Mouse (Mus musculus): ENCODE results near the gene Gal3st2c.
"Not testable (repeated sequence)": the region's sequence is repeated elsewhere in the genome, so short reads cannot be mapped to it uniquely, and the experiment has no call there.

The Gal3st2c gene

DNA sequence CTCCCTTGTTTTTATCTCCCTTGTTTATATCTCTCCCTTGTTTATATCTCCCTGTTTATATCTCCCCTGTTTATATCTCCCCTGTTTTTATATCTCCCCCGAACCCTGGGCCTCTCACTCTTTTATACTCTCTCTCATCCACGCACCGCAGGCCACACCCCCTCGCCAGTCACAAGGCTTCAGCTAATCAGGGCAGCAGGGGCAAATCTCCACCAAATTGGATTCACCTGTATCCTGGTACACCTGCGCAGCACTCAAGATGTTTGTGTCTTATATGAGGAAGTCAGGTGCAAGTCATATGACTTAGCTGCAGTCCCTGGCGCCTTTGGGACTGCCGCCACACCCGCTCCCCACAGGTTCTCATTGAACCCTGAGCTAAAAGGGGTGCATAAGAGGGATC is at the start of gene Gal3st2c:
Gal3st2c (plus strand) TSS at position 301 of the 400 bp plus-strand sequence.
- not testable (repeated sequence) for DNase-seq (ENCODE audit: low read depth)

DNA sequence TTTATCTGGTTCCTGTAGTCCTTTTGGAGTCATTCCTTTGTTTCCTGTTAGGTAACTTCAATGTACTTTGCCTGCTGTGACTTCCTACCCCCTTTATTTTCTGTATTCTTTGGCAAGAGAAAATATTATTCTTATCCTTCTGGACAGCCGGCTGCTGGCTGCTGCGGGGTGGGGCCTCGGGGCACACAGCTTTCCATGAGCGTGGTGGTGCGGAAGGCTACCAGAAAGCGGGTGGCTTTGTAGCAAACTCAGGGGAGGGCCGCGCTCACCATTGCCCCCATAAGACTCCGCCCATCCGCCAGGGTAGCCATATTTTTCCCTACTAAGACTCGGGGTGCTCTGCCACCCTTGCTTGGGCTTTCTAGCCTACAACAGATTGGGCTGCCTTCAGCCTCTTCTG is 41.2 kb upstream of the Gal3st2c start:
- not testable (repeated sequence) for DNase-seq (ENCODE audit: low read depth)

GRCm38 (mm10) chr1:93966489-93966888 is 23.8 kb upstream of the Gal3st2c start:
- not testable (repeated sequence) for DNase-seq (ENCODE audit: low read depth)

DNA sequence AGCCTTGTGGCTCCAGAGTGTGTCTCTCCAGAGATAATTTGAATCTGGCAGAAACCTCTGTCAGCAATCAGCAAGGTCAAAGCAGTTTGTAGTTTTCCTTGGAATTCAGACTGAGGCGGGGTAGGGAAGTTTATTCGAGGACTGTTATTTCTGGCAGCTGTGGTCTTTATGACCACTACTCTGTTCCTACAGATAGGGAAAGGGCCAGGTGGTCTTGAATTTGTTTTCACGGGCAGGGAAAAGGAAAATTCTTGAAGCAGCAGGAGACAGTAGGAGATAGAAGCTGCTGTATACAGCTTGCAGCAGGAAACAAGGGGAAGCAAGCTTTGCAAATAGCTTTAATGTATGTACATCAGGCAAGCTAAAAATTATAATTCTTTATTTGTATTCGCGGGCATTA is 19.9 kb upstream of the Gal3st2c start:
- DNase-seq (ENCODE audit: low read depth), result not testable (repeated sequence)

DNA sequence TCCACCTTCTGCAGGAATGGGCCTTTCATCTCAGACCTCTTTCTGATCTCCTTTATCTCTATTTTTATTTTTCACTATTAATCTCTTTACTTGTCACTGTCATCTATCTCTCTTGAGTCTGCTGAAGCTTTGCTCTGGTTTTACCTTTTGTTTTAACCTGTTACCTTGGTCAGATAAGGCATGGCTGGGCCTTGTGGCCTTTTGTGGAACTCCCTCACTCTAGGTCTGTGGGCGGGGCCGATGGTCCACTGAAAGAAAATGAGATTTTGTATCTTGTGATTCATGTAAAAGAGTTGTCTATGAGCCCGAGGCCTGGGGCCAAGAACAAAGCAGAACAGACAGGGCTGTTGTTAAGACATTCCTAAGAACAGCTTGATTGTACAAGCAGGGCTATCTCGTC is 19.5 kb upstream of the Gal3st2c start:
- DNase-seq (ENCODE audit: low read depth), result not testable (repeated sequence)

- not testable (repeated sequence) for DNase-seq (ENCODE audit: low read depth)
These were observed 14.5 kb upstream of the Gal3st2c start for GRCm38 (mm10) chr1:93975764-93976163.

- DNase-seq (ENCODE audit: low read depth), result not testable (repeated sequence)
These were observed 12.0 kb upstream of the Gal3st2c start for GRCm38 (mm10) chr1:93978287-93978686.

- DNase-seq (ENCODE audit: low read depth), result not testable (repeated sequence)
These were observed 9.4 kb upstream of the Gal3st2c start for GRCm38 (mm10) chr1:93980932-93981331.

- DNase-seq (ENCODE audit: low read depth), result no peak
These were observed 4.1 kb upstream of the Gal3st2c start for GRCm38 (mm10) chr1:93986167-93986566.

GRCm38 (mm10) chr1:93988786-93989185 is 1.5 kb upstream of the Gal3st2c start:
- DNase-seq (ENCODE audit: low read depth), result no peak

GRCm38 (mm10) chr1:93991068-93991467 is 759 bp downstream of the Gal3st2c start:
- DNase-seq (ENCODE audit: low read depth), result not testable (repeated sequence)

GRCm38 (mm10) chr1:93991491-93991890 is 1.2 kb downstream of the Gal3st2c start:
- not testable (repeated sequence) for DNase-seq (ENCODE audit: low read depth)

DNA sequence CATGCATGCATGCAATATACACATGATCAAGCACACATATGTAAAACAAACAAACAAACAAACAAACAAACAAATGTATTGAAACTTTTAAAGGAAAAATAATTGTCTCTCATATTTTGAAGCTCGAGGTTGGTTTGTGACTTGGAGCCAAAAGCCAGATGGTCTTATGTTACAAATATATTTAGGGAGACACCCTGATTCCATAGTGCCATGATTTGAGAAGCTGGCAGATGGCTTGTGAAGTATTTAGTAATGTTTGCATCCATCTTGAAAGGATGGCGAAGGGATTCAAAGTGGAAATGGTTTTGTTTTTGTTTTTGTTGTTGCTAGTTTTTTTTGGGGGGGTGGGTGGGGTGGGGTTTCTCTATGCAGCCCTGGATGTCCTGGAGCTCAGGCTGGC is 10.7 kb downstream of the Gal3st2c start:
- no peak for DNase-seq (ENCODE audit: low read depth)

- DNase-seq (ENCODE audit: low read depth), result not testable (repeated sequence)
These were observed 15.7 kb downstream of the Gal3st2c start for GRCm38 (mm10) chr1:94005954-94006506.

DNA sequence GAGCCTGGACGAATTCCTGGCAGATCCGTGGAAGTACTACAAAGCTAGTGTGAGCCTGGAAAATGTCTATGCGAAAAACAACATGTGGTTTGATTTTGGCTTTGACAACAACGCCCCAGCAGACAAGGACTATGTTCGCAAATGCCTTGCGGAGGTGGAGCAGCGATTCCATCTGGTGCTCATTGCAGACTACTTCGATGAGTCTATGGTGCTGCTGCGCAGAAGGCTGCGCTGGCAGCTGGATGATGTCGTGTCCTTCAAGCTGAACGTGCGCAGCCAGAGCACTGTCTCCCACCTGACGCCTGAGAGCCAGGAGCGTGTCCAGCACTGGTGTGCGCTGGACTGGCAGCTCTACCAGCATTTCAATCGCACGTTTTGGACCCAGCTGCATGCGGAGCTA is 18.5 kb downstream of the Gal3st2c start:
- DNase-seq (ENCODE audit: low read depth), result not testable (repeated sequence)

DNA sequence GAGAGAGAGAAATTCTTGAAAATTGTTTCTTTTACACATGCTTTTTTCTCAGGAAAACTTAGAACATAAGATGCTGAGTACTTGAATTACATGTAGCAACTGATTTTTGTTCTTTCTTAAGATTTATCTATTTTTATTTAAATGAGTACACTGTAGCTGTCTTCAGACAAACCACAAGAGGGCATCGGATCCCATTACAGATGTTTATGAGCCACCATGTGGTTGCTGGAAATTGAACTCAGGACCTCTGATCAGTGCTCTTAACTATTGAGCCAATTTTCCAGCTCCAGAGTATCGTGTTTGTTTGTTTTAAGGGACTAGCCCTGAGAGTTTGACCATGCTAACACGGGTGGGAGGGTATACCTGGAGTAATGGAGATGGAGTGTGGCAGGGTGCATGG is 21.3 kb downstream of the Gal3st2c start:
- no peak for DNase-seq (ENCODE audit: low read depth)

DNA sequence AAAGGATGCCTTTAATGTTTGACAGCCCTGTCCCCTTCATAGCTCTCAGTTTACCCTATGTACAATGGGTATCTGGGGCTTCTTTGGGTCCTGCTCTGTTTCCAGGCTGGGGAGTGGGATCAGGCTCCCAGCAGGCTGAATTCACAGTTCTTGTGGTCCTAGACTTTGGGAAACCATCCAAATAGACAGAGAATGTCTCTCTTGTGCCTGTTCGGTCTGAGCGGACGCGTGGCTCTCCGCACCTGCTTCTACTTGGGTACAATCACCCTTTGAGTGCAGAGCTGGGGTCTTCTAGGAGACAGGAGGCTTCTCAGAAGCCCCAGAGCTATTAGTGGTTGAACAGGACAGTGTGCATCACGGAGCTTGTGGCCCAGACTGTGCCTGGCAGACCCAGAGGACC is 29.8 kb downstream of the Gal3st2c start, which contains the start of gene Neu4:
Neu4 (plus strand) TSS at position 301 of the 400 bp plus-strand sequence.
- no peak for DNase-seq (ENCODE audit: low read depth)

DNA sequence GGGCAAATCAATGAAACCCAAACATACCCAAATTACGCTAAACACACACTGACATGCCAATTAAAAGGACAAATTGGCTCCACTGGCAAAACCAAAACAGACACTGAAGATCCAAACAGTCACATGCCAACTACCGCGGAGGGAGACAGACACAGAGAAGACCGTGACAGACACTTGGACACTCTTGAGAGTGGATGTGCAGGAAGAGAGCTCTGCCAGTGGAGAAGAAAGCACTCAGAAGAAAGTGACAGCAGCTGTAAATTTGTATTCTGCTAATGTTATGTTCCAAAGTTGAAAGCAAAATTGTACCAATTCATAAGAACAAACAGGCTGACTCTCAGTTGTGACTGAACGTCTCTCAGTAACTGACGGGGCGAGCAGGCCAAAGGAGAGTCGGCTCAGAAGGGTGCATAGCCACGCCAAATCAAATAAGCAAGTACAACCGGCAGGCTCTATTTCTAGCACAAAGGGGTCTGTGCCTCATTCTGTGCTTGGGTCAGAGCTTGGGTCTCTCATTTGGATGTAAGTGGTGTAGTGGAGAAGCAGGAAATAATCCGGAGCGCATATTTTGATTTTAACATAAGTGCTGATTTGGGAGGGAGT is 37.3 kb downstream of the Gal3st2c start:
- no peak for DNase-seq (ENCODE audit: low read depth)

DNA sequence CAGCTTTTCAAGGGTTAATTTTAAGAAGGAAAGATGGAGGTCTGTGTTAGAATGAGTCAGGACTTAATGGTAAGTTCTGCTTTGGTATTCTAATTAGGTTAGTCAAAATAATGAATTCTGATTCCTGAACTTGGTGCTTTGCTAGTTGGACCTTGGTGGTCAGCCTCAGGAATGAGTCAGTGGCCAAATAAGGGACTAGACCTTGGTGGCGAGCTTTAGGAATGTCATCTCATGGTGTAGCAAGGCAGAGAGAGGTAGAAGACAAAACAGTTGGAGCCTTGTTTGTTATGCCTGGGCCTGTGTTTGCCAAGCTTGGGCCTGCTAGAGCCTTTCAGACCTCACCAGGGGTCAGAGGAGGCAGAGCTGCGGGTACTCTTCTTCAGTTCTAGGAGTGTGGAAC is 38.4 kb downstream of the Gal3st2c start:
- DNase-seq (ENCODE audit: low read depth), result no peak

DNA sequence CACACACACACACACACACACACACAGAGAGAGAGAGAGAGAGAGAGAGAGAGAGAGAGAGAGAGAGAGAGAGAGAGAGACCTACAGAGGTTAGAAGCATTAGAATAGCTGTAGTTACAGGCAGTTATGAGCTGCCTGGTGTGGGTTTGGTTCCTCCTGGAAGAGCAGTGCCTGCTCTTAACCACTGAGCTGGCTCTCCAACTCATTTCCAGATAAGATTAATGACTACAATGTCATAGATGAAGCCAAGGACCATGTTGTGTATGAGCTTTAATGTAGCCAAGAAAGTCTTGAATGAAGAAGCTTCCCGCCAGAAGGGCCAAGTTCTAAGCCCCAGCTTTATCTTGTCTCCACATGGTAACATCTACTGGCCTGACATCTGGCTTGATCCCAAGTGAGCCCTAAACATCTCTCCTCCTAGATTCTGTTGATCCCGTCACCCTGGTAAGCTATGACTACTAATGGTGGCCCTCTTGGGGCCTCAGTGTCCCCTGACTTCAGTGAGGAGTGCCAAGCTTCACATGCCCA is 42.8 kb downstream of the Gal3st2c start:
- no peak for DNase-seq (ENCODE audit: low read depth)

GRCm38 (mm10) chr1:94034984-94035743 is 44.9 kb downstream of the Gal3st2c start:
- DNase-seq (ENCODE audit: low read depth), result peak; percentile 25

DNA sequence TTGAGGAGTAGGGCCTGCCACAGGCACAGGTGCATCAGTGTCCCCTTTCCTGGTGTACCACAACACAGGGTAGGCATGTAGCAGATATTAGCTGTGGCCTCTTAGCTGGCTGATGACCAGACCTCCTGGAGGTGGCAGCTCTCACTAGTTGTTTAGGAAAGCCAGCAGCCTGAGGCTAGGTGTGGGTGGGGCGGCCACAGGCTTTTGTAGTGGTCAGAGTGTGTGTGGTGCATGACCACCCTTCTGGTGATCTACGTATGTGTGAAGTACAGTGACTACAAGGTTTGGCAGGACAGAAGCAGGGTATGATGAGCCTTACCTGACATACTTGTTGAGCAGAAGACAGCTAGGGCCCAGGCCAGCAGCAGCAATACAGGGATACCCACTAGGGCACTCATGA is 50.1 kb downstream of the Gal3st2c start:
- DNase-seq (ENCODE audit: low read depth), result no peak

DNA sequence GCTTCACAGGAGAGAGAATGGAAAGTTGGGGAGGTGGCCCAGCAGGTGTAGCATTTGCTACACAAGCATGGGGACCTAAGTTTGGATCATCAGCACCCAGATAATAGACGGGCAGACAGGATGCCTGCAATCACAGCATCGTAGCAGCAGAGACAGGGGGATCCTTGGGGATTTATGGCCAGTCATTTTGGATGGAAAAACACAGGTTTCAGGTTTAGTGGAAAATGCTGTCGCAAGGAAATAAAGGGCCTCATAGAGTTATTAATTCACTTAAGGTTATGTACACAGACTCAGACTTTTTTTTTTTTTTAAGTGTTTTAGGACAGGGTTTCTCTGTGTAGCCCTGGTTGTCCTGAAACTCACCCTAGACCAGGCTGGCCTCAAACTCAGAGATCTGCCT is 55.2 kb downstream of the Gal3st2c start:
- DNase-seq (ENCODE audit: low read depth), result no peak

Measured in c-Kit-positive CD71-positive TER-119-negative erythroid progenitor cells, embryonic 14.5 days (primary cell).